Mouse (Mus musculus): Measurements from ENCODE around the gene D630045J12Rik. TPM values are rescaled to one million over a fixed set of nuclear protein-coding genes. Genes with fewer than 3 reads are reported as not detected.
A peak's percentile ranks its signal among the peaks of the same experiment; 100 is the strongest.

The D630045J12Rik gene
- total RNA-seq (2014; fragmentation: Nextera tagmentation) (0.72 and 3.0 TPM in 2 replicates), total RNA-seq (2017) (0.09 and 0.19 TPM in 2 replicates)

- ATAC-seq (replicated peaks; ENCODE audit: low FRiP score, low TSS enrichment, poor library complexity, severe bottlenecking), result peak; percentile 81
These were observed at the start of gene D630045J12Rik for GRCm38 (mm10) chr6:38253736-38254641. TSS of gene D630045J12Rik (minus strand) at chr6:38254009.

- peak; percentile 86 for ATAC-seq (replicated peaks; ENCODE audit: low FRiP score, low TSS enrichment, poor library complexity, severe bottlenecking)
These were observed 45.1 kb upstream of the D630045J12Rik start, which contains the start of gene Zc3hav1l for GRCm38 (mm10) chr6:38298761-38299401. TSS of gene Zc3hav1l (minus strand) at chr6:38299259.

- ATAC-seq (replicated peaks; ENCODE audit: low FRiP score, low TSS enrichment, poor library complexity, severe bottlenecking), result peak; percentile 43
These were observed 44.4 kb upstream of the D630045J12Rik start for GRCm38 (mm10) chr6:38298246-38298635.

GRCm38 (mm10) chr6:38297580-38298245, 43.9 kb upstream of the D630045J12Rik start:
- no peak for ATAC-seq (replicated peaks; ENCODE audit: low FRiP score, low TSS enrichment, poor library complexity, severe bottlenecking)

- no peak for ATAC-seq (replicated peaks; ENCODE audit: low FRiP score, low TSS enrichment, poor library complexity, severe bottlenecking)
These were observed 39.9 kb upstream of the D630045J12Rik start for GRCm38 (mm10) chr6:38293708-38294107.

GRCm38 (mm10) chr6:38292871-38293646, 39.2 kb upstream of the D630045J12Rik start:
- no peak for ATAC-seq (replicated peaks; ENCODE audit: low FRiP score, low TSS enrichment, poor library complexity, severe bottlenecking)

- ATAC-seq (replicated peaks; ENCODE audit: low FRiP score, low TSS enrichment, poor library complexity, severe bottlenecking), result no peak
These were observed 30.6 kb upstream of the D630045J12Rik start for GRCm38 (mm10) chr6:38284422-38284821.

GRCm38 (mm10) chr6:38264466-38264865, 10.7 kb upstream of the D630045J12Rik start:
- no peak for ATAC-seq (replicated peaks; ENCODE audit: low FRiP score, low TSS enrichment, poor library complexity, severe bottlenecking)

GRCm38 (mm10) chr6:38263393-38264159, 9.8 kb upstream of the D630045J12Rik start:
- ATAC-seq (replicated peaks; ENCODE audit: low FRiP score, low TSS enrichment, poor library complexity, severe bottlenecking), result no peak

GRCm38 (mm10) chr6:38261877-38262276, 8.1 kb upstream of the D630045J12Rik start:
- ATAC-seq (replicated peaks; ENCODE audit: low FRiP score, low TSS enrichment, poor library complexity, severe bottlenecking), result no peak

GRCm38 (mm10) chr6:38257506-38257905, 3.7 kb upstream of the D630045J12Rik start:
- no peak for ATAC-seq (replicated peaks; ENCODE audit: low FRiP score, low TSS enrichment, poor library complexity, severe bottlenecking)

- no peak; the same call in 1 of the 2 replicates for ATAC-seq (replicated peaks; ENCODE audit: low FRiP score, low TSS enrichment, poor library complexity, severe bottlenecking)
These were observed 3.0 kb upstream of the D630045J12Rik start for GRCm38 (mm10) chr6:38256793-38257192.

GRCm38 (mm10) chr6:38255794-38256193, 2.0 kb upstream of the D630045J12Rik start:
- no peak for ATAC-seq (replicated peaks; ENCODE audit: low FRiP score, low TSS enrichment, poor library complexity, severe bottlenecking)

GRCm38 (mm10) chr6:38252766-38253735, 758 bp downstream of the D630045J12Rik start:
- ATAC-seq (replicated peaks; ENCODE audit: low FRiP score, low TSS enrichment, poor library complexity, severe bottlenecking), result no peak

- ATAC-seq (replicated peaks; ENCODE audit: low FRiP score, low TSS enrichment, poor library complexity, severe bottlenecking), result no peak
These were observed 1.7 kb downstream of the D630045J12Rik start for GRCm38 (mm10) chr6:38252139-38252538.

- no peak for ATAC-seq (replicated peaks; ENCODE audit: low FRiP score, low TSS enrichment, poor library complexity, severe bottlenecking)
These were observed 2.3 kb downstream of the D630045J12Rik start for GRCm38 (mm10) chr6:38251464-38251863.

GRCm38 (mm10) chr6:38247362-38247761, 6.4 kb downstream of the D630045J12Rik start:
- ATAC-seq (replicated peaks; ENCODE audit: low FRiP score, low TSS enrichment, poor library complexity, severe bottlenecking), result no peak
